Mouse (Mus musculus) liver, embryonic 13.5 days (tissue): Measurements from ENCODE around the gene Ccdc63. TPM values are rescaled to one million over a fixed set of nuclear protein-coding genes. Genes with fewer than 3 reads are reported as not detected.

Source experiments
- ATAC-seq: fragments of 200-750 bp; cut with Nextera tagmentation; 2 replicates; pipeline ENCODE4 v1.8.0; 2017; ENCODE audit warnings: low read depth, mild to moderate bottlenecking, moderate number of reproducible peaks, moderate library complexity
- DNase-seq: peaks from one replicate; pipeline ENCODE4 v3.0.0; 2022
- H3K27ac ChIP-seq: fragments of 300-500 bp; sonication (generic); 2 replicates; pipeline ENCODE4 v1.5.1; 2015; ENCODE audit warnings: moderate library complexity, mild to moderate bottlenecking, inconsistent platforms
- H3K27me3 ChIP-seq: fragments of 300-500 bp; sonication (generic); 2 replicates; pipeline ENCODE4 v1.6.1; 2015; ENCODE audit warnings: mild to moderate bottlenecking, inconsistent platforms
- H3K36me3 ChIP-seq: fragments of 300-500 bp; sonication (generic); 2 replicates; pipeline ENCODE4 v1.6.1; 2015; ENCODE audit warnings: mild to moderate bottlenecking, inconsistent platforms
- H3K4me1 ChIP-seq: fragments of 300-500 bp; sonication (generic); replicated peaks from 2 replicates; pipeline ENCODE4 v1.6.1; 2015; ENCODE audit warnings: inconsistent platforms
- H3K4me2 ChIP-seq: fragments of 300-500 bp; sonication (generic); 2 replicates; pipeline ENCODE4 v1.6.1; 2015; ENCODE audit warnings: inconsistent platforms, mild to moderate bottlenecking, moderate library complexity
- H3K4me3 ChIP-seq: fragments of 300-500 bp; sonication (generic); replicated peaks from 2 replicates; pipeline ENCODE4 v1.5.1; 2015; ENCODE audit warnings: mild to moderate bottlenecking, inconsistent platforms
- H3K9ac ChIP-seq: fragments of 300-500 bp; sonication (generic); 2 replicates; pipeline ENCODE4 v1.6.1; 2015; ENCODE audit warnings: mild to moderate bottlenecking, inconsistent platforms
- H3K9me3 ChIP-seq: fragments of 300-500 bp; sonication (generic); replicated peaks from 2 replicates; pipeline ENCODE4 v1.6.1; 2016; ENCODE audit warnings: inconsistent platforms
- WGBS: fragments of 180-500 bp; shearing (Covaris S2); methylation state at CpG from one replicate; pipeline ENCODE4 v1.1.7; 2015; ENCODE audit not compliant: insufficient replicate concordance; 5-methylcytosine and 5-hydroxymethylcytosine counted together
- polyA plus RNA-seq: library from polyadenylated mRNA; unstranded; fragments of >200 nt; fragmentation: Nextera tagmentation; extraction: Ambion mirVana; gene quantifications from 2 replicates; pipeline ENCODE4 v1.2.1, GENCODE M21; 2015

Gene Ccdc63
- polyA plus RNA-seq, 1 experiment from 2014 or later, result 0.14 TPM

- Histone ChIP-seq H3K9ac (no peak overlapping the region), H3K27ac (no peak overlapping the region), H3K4me3 (no peak overlapping the region), H3K36me3 (no peaks in the 10 kb centered on the region), H3K27me3 (no peaks in the 10 kb centered on the region), H3K9me3 (no peaks in the 10 kb centered on the region; the same call in 1 of the 2 replicates), H3K4me2 (no peak overlapping the region), H3K4me1 (peaks cover 18% of the 10 kb centered on the region)
- no peak for ATAC-seq
- 75% methylated on average over 13 of the region's 13 CpGs for WGBS
- no peak for DNase-seq
Observed at GRCm38 (mm10) chr5:122081471-122081870, 59.2 kb downstream of the Ccdc63 start.

- Histone ChIP-seq H3K27me3 (no peaks in the 10 kb centered on the region), H3K4me3 (no peak overlapping the region), H3K4me2 (no peak overlapping the region), H3K4me1 (peaks cover 18% of the 10 kb centered on the region), H3K9me3 (no peaks in the 10 kb centered on the region; the same call in 1 of the 2 replicates), H3K36me3 (no peaks in the 10 kb centered on the region), H3K9ac (no peak overlapping the region), H3K27ac (no peak overlapping the region)
- WGBS, result 78% methylated on average over 11 of the region's 11 CpGs
- no peak for DNase-seq
- no peak for ATAC-seq
Observed at GRCm38 (mm10) chr5:122080930-122081329, 59.7 kb downstream of the Ccdc63 start.

- no peak for ATAC-seq
- Histone ChIP-seq H3K4me3 (no peak overlapping the region), H3K36me3 (no peaks in the 10 kb centered on the region), H3K9ac (no peak overlapping the region), H3K9me3 (no peaks in the 10 kb centered on the region; the same call in 1 of the 2 replicates), H3K4me1 (peaks cover 8% of the 10 kb centered on the region), H3K27ac (no peak overlapping the region), H3K4me2 (no peak overlapping the region), H3K27me3 (no peaks in the 10 kb centered on the region)
- no peak for DNase-seq
- 67% methylated on average over 7 of the region's 7 CpGs for WGBS
Observed at GRCm38 (mm10) chr5:122079796-122080195, 60.8 kb downstream of the Ccdc63 start.

GRCm38 (mm10) chr5:122077244-122077643, 63.4 kb downstream of the Ccdc63 start:
- H3K27ac ChIP-seq, result no peak overlapping the region
- no peak overlapping the region for H3K9ac ChIP-seq
- H3K36me3 ChIP-seq, result no peaks in the 10 kb centered on the region
- H3K4me1 ChIP-seq, result no peaks in the 10 kb centered on the region
- no peaks in the 10 kb centered on the region for H3K27me3 ChIP-seq
- 63% methylated on average over 4 of the region's 4 CpGs for WGBS
- H3K4me2 ChIP-seq, result no peak overlapping the region
- H3K4me3 ChIP-seq, result no peak overlapping the region
- ATAC-seq (no peak), DNase-seq (no peak)
- H3K9me3 ChIP-seq, result no peaks in the 10 kb centered on the region; the same call in 1 of the 2 replicates

GRCm38 (mm10) chr5:122075736-122076135, 64.9 kb downstream of the Ccdc63 start:
- ATAC-seq (no peak), DNase-seq (no peak)
- H3K4me1 ChIP-seq, result no peaks in the 10 kb centered on the region
- no peaks in the 10 kb centered on the region for H3K36me3 ChIP-seq
- 36% methylated on average over 3 of the region's 3 CpGs for WGBS
- H3K4me2 ChIP-seq, result no peak overlapping the region
- no peak overlapping the region for H3K27ac ChIP-seq
- no peak overlapping the region for H3K9ac ChIP-seq
- H3K4me3 ChIP-seq, result no peak overlapping the region
- H3K27me3 ChIP-seq, result no peaks in the 10 kb centered on the region
- H3K9me3 ChIP-seq, result no peaks in the 10 kb centered on the region; the same call in 1 of the 2 replicates

GRCm38 (mm10) chr5:122071997-122072396, 68.6 kb downstream of the Ccdc63 start:
- no peak for DNase-seq
- no peak for ATAC-seq
- H3K27me3 ChIP-seq, result no peaks in the 10 kb centered on the region
- H3K27ac ChIP-seq, result no peak overlapping the region
- no peaks in the 10 kb centered on the region for H3K4me1 ChIP-seq
- no peaks in the 10 kb centered on the region for H3K9me3 ChIP-seq
- no peak overlapping the region for H3K9ac ChIP-seq
- H3K4me2 ChIP-seq, result no peak overlapping the region
- WGBS, result 55% methylated on average over 4 of the region's 4 CpGs
- H3K36me3 ChIP-seq, result no peaks in the 10 kb centered on the region
- H3K4me3 ChIP-seq, result no peak overlapping the region

- ATAC-seq (no peak), DNase-seq (no peak)
- no peaks in the 10 kb centered on the region for H3K9me3 ChIP-seq
- H3K9ac ChIP-seq, result no peak overlapping the region
- no peak overlapping the region for H3K27ac ChIP-seq
- H3K4me3 ChIP-seq, result no peak overlapping the region
- 55% methylated on average over 16 of the region's 16 CpGs for WGBS
- no peaks in the 10 kb centered on the region for H3K4me1 ChIP-seq
- H3K36me3 ChIP-seq, result no peaks in the 10 kb centered on the region
- no peaks in the 10 kb centered on the region for H3K27me3 ChIP-seq
- H3K4me2 ChIP-seq, result no peak overlapping the region
Observed at GRCm38 (mm10) chr5:122070963-122071800, 69.4 kb downstream of the Ccdc63 start.

GRCm38 (mm10) chr5:122068563-122068962, 72.1 kb downstream of the Ccdc63 start:
- ATAC-seq (no peak), DNase-seq (no peak)
- no peaks in the 10 kb centered on the region for H3K27me3 ChIP-seq
- no peak overlapping the region for H3K4me2 ChIP-seq
- no peak overlapping the region for H3K27ac ChIP-seq
- H3K4me3 ChIP-seq, result no peak overlapping the region
- H3K9ac ChIP-seq, result no peak overlapping the region
- no peaks in the 10 kb centered on the region for H3K36me3 ChIP-seq
- no peaks in the 10 kb centered on the region for H3K9me3 ChIP-seq
- no peaks in the 10 kb centered on the region for H3K4me1 ChIP-seq
- 68% methylated on average over 13 of the region's 13 CpGs for WGBS

- H3K27ac ChIP-seq, result no peak overlapping the region
- H3K27me3 ChIP-seq, result no peaks in the 10 kb centered on the region
- H3K9ac ChIP-seq, result no peak overlapping the region
- DNase-seq (no peak), ATAC-seq (no peak)
- peaks cover 14% of the 10 kb centered on the region for H3K4me1 ChIP-seq
- no peaks in the 10 kb centered on the region for H3K9me3 ChIP-seq
- no peak overlapping the region for H3K4me3 ChIP-seq
- H3K36me3 ChIP-seq, result no peaks in the 10 kb centered on the region
- no peak overlapping the region for H3K4me2 ChIP-seq
- 70% methylated on average over 25 of the region's 25 CpGs for WGBS
Observed at GRCm38 (mm10) chr5:122063204-122063933, 77.3 kb downstream of the Ccdc63 start.

GRCm38 (mm10) chr5:122062479-122062878, 78.1 kb downstream of the Ccdc63 start:
- H3K4me2 ChIP-seq, result no peak overlapping the region
- peaks cover 14% of the 10 kb centered on the region for H3K4me1 ChIP-seq

GRCm38 (mm10) chr5:122060767-122061333, 79.8 kb downstream of the Ccdc63 start:
- Histone ChIP-seq H3K9ac (no peak overlapping the region), H3K36me3 (no peaks in the 10 kb centered on the region), H3K4me1 (peaks cover 14% of the 10 kb centered on the region), H3K9me3 (no peaks in the 10 kb centered on the region), H3K4me3 (no peak overlapping the region), H3K27ac (no peak overlapping the region), H3K4me2 (0 out of 2 replicates have a peak overlapping the region, but pooled peaks have one; percentile 10), H3K27me3 (no peaks in the 10 kb centered on the region)
- 24% methylated on average over 10 of the region's 12 CpGs for whole genome bisulfite sequencing
- DNase-seq (no peak), ATAC-seq (no peak)

More at GRCm38 (mm10) chr5:122062479-122062878, 78.1 kb downstream of the Ccdc63 start:
- Histone ChIP-seq H3K4me3 (no peak overlapping the region), H3K9me3 (no peaks in the 10 kb centered on the region), H3K9ac (no peak overlapping the region), H3K27ac (no peak overlapping the region), H3K27me3 (no peaks in the 10 kb centered on the region), H3K36me3 (no peaks in the 10 kb centered on the region)
- WGBS, result 12% methylated on average over 12 of the region's 12 CpGs
- ATAC-seq (no peak), DNase-seq (no peak)
